Mouse (Mus musculus): Measurements from ENCODE around the gene Zfp217.

- TF ChIP-seq CTCF (conservative IDR thresholded peaks at IDR 0.05 in 1 of 2, IDR thresholded peaks at IDR 0.05 in 1 of 2; ENCODE audit: low read depth in 2 of 2, low read length in 2 of 2) (no peak), POLR2A (IDR thresholded peaks at IDR 0.05; ENCODE audit: low read depth, low read length) (no peak; the same call in 1 of the 2 replicates), MXI1 (IDR thresholded peaks at IDR 0.05; ENCODE audit: low read depth, low read length) (no peak), USF1 (IDR thresholded peaks at IDR 0.05; ENCODE audit: low read depth, low read length) (no peak), HCFC1 (IDR thresholded peaks at IDR 0.05; ENCODE audit: low read depth, low read length) (no peak), ZNF384 (IDR thresholded peaks at IDR 0.05; ENCODE audit: low read depth, low read length) (no peak), MAFK (IDR thresholded peaks at IDR 0.05; ENCODE audit: insufficient replicate concordance, low read length) (no peak), CHD2 (IDR thresholded peaks at IDR 0.05; ENCODE audit: low read length) (no peak), KAT2A (IDR thresholded peaks at IDR 0.05; ENCODE audit: insufficient replicate concordance, low read length) (no peak), UBTF (IDR thresholded peaks at IDR 0.05; ENCODE audit: low read depth, low read length) (no peak)
Measured at GRCm38 (mm10) chr2:170133093-170133731, 14.7 kb downstream of the Zfp217 start.

Measured in CH12.LX (cell line).